Mouse (Mus musculus) intestine, embryonic 16.5 days (tissue): ENCODE measurements around the gene Nat9. TPM values are rescaled to one million over a fixed set of nuclear protein-coding genes. Genes with fewer than 3 reads are reported as not detected.

Source experiments
- ATAC-seq: fragments of 200-750 bp; cut with Nextera tagmentation; 2 replicates; pipeline ENCODE4 v1.8.0; 2017; ENCODE audit warnings: moderate TSS enrichment, moderate library complexity
- H3K27ac ChIP-seq: fragments of 300-500 bp; sonication (generic); 2 replicates; pipeline ENCODE4 v1.5.1; 2014; ENCODE audit warnings: mild to moderate bottlenecking, low read length
- H3K27me3 ChIP-seq: fragments of 300-500 bp; sonication (generic); replicated peaks from 2 replicates; pipeline ENCODE4 v1.6.1; 2014; ENCODE audit warnings: low read length, control low read depth, mixed read lengths; ENCODE audit not compliant: control insufficient read depth, insufficient read depth
- H3K36me3 ChIP-seq: fragments of 300-500 bp; sonication (generic); 2 replicates; pipeline ENCODE4 v1.6.1; 2014; ENCODE audit warnings: low read length, control low read depth; ENCODE audit not compliant: control insufficient read depth, insufficient read depth
- H3K4me1 ChIP-seq: fragments of 300-500 bp; sonication (generic); 2 replicates; pipeline ENCODE4 v1.6.1; 2014; ENCODE audit warnings: low read length, control low read depth, mixed read lengths; ENCODE audit not compliant: control insufficient read depth, insufficient read depth
- H3K4me2 ChIP-seq: fragments of 300-500 bp; sonication (generic); 2 replicates; pipeline ENCODE4 v1.6.1; 2014; ENCODE audit warnings: low read depth, low read length, control low read depth
- H3K4me3 ChIP-seq: fragments of 300-500 bp; sonication (generic); 2 replicates; pipeline ENCODE4 v1.5.1; 2014; ENCODE audit warnings: mild to moderate bottlenecking, low read length
- H3K9ac ChIP-seq: fragments of 300-500 bp; sonication (generic); 2 replicates; pipeline ENCODE4 v1.6.1; 2014; ENCODE audit warnings: low read depth, low read length
- H3K9me3 ChIP-seq: fragments of 300-500 bp; sonication (generic); 2 replicates; pipeline ENCODE4 v1.6.1; 2016; ENCODE audit warnings: low read length, control low read depth; ENCODE audit not compliant: control insufficient read depth
- WGBS: fragments of 180-500 bp; shearing (Covaris S2); extraction: QIAGEN DNeasy Blood & Tissue Kit; methylation state at CpG from one replicate; pipeline ENCODE4 v1.1.7; 2014; 5-methylcytosine and 5-hydroxymethylcytosine counted together
- polyA plus RNA-seq: library from polyadenylated mRNA; unstranded; fragments of >200 nt; fragmentation: Nextera tagmentation; extraction: Ambion mirVana; gene quantifications from 2 replicates; pipeline ENCODE4 v1.2.1, GENCODE M21; 2015

Gene Nat9
- polyA plus RNA-seq, 1 experiment from 2014 or later = 24.9 TPM

GRCm38 (mm10) chr11:115200520-115200919 lies 12.9 kb upstream of the Nat9 start:
- Histone ChIP-seq H3K9me3 (no peaks in the 10 kb centered on the region), H3K4me2 (no peak overlapping the region), H3K27me3 (no peaks in the 10 kb centered on the region), H3K27ac (no peak overlapping the region), H3K9ac (no peak overlapping the region), H3K36me3 (0 out of 2 replicates have a peak, but pooled peaks cover 3% of the 10 kb centered on the region), H3K4me1 (no peaks in the 10 kb centered on the region), H3K4me3 (no peak overlapping the region)
- 93% methylated on average over 4 of the region's 4 CpGs for WGBS
- no peak for ATAC-seq

DNA sequence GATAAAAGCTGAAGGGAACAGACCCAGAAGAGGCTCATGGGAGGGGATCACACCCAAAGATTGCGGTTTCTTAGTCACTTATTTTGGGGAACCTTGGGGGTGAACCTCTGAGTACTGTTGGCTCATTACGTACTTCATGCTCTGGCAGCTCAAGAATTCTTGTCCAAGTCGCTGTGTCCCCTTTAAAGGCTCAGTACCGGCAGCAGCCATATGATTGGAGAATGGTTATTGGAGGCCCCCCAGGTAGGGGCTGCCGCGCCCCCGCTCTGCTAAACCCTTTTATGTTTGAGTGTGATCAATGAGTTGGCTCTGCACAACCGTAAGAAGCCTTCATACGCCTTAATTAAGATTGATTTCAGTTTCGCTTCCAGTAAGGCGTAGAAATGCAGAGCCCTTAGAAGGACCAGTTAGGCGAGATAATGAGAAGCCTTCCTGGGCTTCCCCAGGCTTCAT lies 11.3 kb upstream of the Nat9 start:
- no peak for ATAC-seq
- no peak overlapping the region for H3K9ac ChIP-seq
- WGBS = 49% methylated on average over 12 of the region's 12 CpGs

DNA sequence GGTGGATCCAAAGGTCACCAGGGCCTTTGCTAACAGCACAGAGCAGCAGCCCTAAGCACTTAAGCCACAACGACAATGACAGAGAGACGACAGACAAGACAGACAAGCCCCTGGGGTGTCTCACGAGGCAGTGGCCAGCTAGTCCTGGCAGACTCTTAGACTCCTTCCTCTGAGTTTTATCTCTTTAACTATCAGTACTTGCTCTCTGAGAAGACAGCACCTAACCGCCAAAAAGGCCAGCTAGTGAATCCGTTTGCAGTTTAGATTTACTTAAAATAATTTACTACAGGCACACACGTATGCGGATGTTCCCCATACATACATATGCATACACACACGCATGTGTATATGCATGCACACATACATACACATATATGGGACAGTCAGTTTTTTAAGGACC lies 9.9 kb upstream of the Nat9 start:
- no peak overlapping the region for H3K9ac ChIP-seq
- no peak overlapping the region for H3K4me3 ChIP-seq
- 0 out of 2 replicates have a peak, but pooled peaks cover 3% of the 10 kb centered on the region for H3K36me3 ChIP-seq
- H3K27me3 ChIP-seq = no peaks in the 10 kb centered on the region
- H3K9me3 ChIP-seq = no peaks in the 10 kb centered on the region
- no peak overlapping the region for H3K27ac ChIP-seq
- WGBS = 78% methylated on average over 8 of the region's 8 CpGs
- ATAC-seq = no peak
- no peaks in the 10 kb centered on the region for H3K4me1 ChIP-seq
- H3K4me2 ChIP-seq = no peak overlapping the region

More for the DNA sequence above, 11.3 kb upstream of the Nat9 start:
- no peak overlapping the region for H3K4me2 ChIP-seq
- H3K4me3 ChIP-seq = no peak overlapping the region
- no peaks in the 10 kb centered on the region for H3K27me3 ChIP-seq
- H3K36me3 ChIP-seq = 0 out of 2 replicates have a peak, but pooled peaks cover 3% of the 10 kb centered on the region
- H3K27ac ChIP-seq = no peak overlapping the region
- no peaks in the 10 kb centered on the region for H3K9me3 ChIP-seq
- H3K4me1 ChIP-seq = no peaks in the 10 kb centered on the region

DNA sequence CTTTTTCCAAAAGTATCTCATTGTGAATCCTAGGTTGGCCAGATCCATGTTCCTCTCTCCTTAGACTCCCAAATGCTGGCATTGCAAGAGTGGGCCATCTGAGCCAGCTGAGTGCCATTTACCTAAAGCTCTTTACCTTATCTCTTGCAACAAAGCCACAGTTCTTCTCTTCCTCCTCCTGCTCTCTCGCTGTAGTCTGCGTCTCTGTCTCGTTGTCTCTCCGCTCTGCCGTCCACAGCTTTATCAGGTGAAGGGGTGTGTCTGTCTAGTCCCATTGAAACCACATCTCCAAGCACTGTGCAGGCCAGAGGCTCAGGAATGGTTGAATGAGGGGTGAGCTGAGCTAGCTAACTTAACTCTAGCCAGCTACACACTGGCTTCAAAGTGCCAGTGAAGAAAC lies 8.3 kb upstream of the Nat9 start:
- Histone ChIP-seq H3K27me3 (no peaks in the 10 kb centered on the region), H3K4me1 (peaks cover 3% of the 10 kb centered on the region; the same call in 1 of the 2 replicates), H3K4me3 (no peak overlapping the region), H3K9ac (no peak overlapping the region), H3K9me3 (no peaks in the 10 kb centered on the region), H3K4me2 (no peak overlapping the region), H3K36me3 (0 out of 2 replicates have a peak, but pooled peaks cover 2% of the 10 kb centered on the region), H3K27ac (no peak overlapping the region)
- ATAC-seq = no peak
- 70% methylated on average over 5 of the region's 5 CpGs for WGBS

DNA sequence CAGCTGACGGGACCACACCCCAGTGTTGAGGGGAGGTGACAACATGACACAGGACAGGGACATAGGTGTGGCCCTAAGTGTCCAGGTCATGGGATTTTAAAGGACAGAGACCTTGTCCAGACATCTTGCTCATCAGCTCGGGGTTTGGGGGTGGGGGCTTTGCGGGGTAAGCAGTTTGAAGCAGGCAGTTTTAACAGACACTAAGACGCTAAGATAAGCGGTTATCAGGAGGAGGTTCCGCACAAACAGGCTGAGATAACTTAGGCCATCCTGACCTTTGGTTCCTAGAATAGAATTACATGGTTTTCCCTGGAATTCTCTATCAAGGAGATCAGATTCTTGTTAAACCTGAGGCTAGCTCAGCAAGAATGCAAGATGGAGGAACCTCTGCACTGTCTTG lies 7.0 kb upstream of the Nat9 start:
- no peak for ATAC-seq
- H3K9ac ChIP-seq = no peak overlapping the region
- no peaks in the 10 kb centered on the region for H3K9me3 ChIP-seq
- no peak overlapping the region for H3K4me2 ChIP-seq
- 72% methylated on average over 6 of the region's 6 CpGs for WGBS
- H3K27ac ChIP-seq = no peak overlapping the region
- no peaks in the 10 kb centered on the region for H3K27me3 ChIP-seq
- H3K4me3 ChIP-seq = no peak overlapping the region
- H3K36me3 ChIP-seq = no peaks in the 10 kb centered on the region
- H3K4me1 ChIP-seq = peaks cover 3% of the 10 kb centered on the region; the same call in 1 of the 2 replicates

- Histone ChIP-seq H3K9me3 (no peaks in the 10 kb centered on the region), H3K27ac (0 out of 2 replicates have a peak overlapping the region, but pooled peaks have one; percentile 31)
- peak; percentile 11; the same call in 1 of the 2 replicates for ATAC-seq
Measured at GRCm38 (mm10) chr11:115192180-115192579, 4.5 kb upstream of the Nat9 start.

DNA sequence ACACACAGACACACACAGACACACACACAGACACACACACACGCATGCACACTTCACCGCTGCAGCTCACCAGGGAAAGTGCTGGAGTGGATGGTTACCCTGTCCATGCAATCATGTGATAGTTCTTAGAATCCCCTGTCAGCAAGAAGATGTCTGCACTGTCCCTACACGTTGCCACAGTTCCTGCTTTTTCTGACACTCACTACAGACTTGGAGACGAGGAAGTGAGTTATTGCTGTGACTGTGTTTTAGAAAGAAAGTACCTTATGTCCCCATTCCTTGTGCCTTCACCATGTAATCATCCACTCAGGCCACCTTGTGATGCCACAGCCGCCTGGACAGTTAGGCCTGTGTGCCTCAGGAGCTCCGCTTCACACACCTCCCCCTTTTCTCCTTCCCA lies 1.6 kb upstream of the Nat9 start:
- H3K4me2 ChIP-seq = no peak overlapping the region
- no peak overlapping the region for H3K4me3 ChIP-seq
- ATAC-seq = no peak
- H3K9ac ChIP-seq = no peak overlapping the region
- no peaks in the 10 kb centered on the region for H3K27me3 ChIP-seq
- no peaks in the 10 kb centered on the region for H3K9me3 ChIP-seq
- H3K4me1 ChIP-seq = peaks cover 14% of the 10 kb centered on the region
- no peaks in the 10 kb centered on the region for H3K36me3 ChIP-seq
- H3K27ac ChIP-seq = no peak overlapping the region
- 84% methylated on average over 6 of the region's 6 CpGs for WGBS

More at GRCm38 (mm10) chr11:115192180-115192579, 4.5 kb upstream of the Nat9 start:
- 48% methylated on average over 9 of the region's 9 CpGs for whole genome bisulfite sequencing
- H3K4me2 ChIP-seq = no peak overlapping the region
- H3K27me3 ChIP-seq = no peaks in the 10 kb centered on the region
- no peak overlapping the region for H3K4me3 ChIP-seq
- H3K36me3 ChIP-seq = no peaks in the 10 kb centered on the region
- H3K9ac ChIP-seq = no peak overlapping the region
- peaks cover 9% of the 10 kb centered on the region for H3K4me1 ChIP-seq

- ATAC-seq = no peak
- no peak overlapping the region for H3K4me2 ChIP-seq
- H3K9ac ChIP-seq = no peak overlapping the region
- H3K27ac ChIP-seq = no peak overlapping the region
- no peaks in the 10 kb centered on the region for H3K36me3 ChIP-seq
- no peak overlapping the region for H3K4me3 ChIP-seq
- WGBS = 84% methylated on average over 13 of the region's 13 CpGs
- no peaks in the 10 kb centered on the region for H3K27me3 ChIP-seq
- H3K4me1 ChIP-seq = peaks cover 14% of the 10 kb centered on the region
- no peaks in the 10 kb centered on the region for H3K9me3 ChIP-seq
Measured at GRCm38 (mm10) chr11:115188539-115189231, 1.0 kb upstream of the Nat9 start.

- H3K9me3 ChIP-seq = no peaks in the 10 kb centered on the region
- peak within 1 kb of the TSS; percentile 82 for H3K9ac ChIP-seq
- H3K4me3 ChIP-seq = peak within 1 kb of the TSS; percentile 72
- H3K36me3 ChIP-seq = no peaks in the 10 kb centered on the region
- H3K4me2 ChIP-seq = peak within 1 kb of the TSS; percentile 77
- under 1% methylated on average over 39 of the region's 39 CpGs for WGBS
- peak; percentile 92 for ATAC-seq
- H3K4me1 ChIP-seq = peaks cover 17% of the 10 kb centered on the region
- H3K27ac ChIP-seq = peak within 1 kb of the TSS; percentile 87
- H3K27me3 ChIP-seq = no peaks in the 10 kb centered on the region
Measured at GRCm38 (mm10) chr11:115187224-115187639, 427 bp downstream of the Nat9 start, which contains the start of gene Tmem104. Gene Tmem104 (plus strand): TSS chr11:115187487.
